Mouse (Mus musculus) embryo, embryonic 9.5 days (tissue): ENCODE results near the gene Oaz1.
A peak's percentile ranks its signal among the peaks of the same experiment; 100 is the strongest.
"Not testable (repeated sequence)": the region's sequence is repeated elsewhere in the genome, so short reads cannot be mapped to it uniquely, and the experiment has no call there.

Experiments
- DNase-seq: peaks from one replicate; pipeline ENCODE4 v3.0.0-alpha.2; 2017; ENCODE audit errors: extremely low spot score

The Oaz1 gene

GRCm38 (mm10) chr10:80823847-80824643, 2.4 kb upstream of the Oaz1 start:
- no peak for DNase-seq

- no peak for DNase-seq
These were observed 1.6 kb upstream of the Oaz1 start for GRCm38 (mm10) chr10:80824827-80825226.

GRCm38 (mm10) chr10:80827063-80827869, 810 bp downstream of the Oaz1 start:
- DNase-seq, result no peak

- no peak for DNase-seq
These were observed 1.5 kb downstream of the Oaz1 start for GRCm38 (mm10) chr10:80827870-80828420.

- DNase-seq, result not testable (repeated sequence)
These were observed 2.1 kb downstream of the Oaz1 start for GRCm38 (mm10) chr10:80828587-80828986.

- DNase-seq, result no peak
These were observed 3.2 kb downstream of the Oaz1 start for GRCm38 (mm10) chr10:80829359-80830278.

- peak; percentile 79 for DNase-seq
These were observed 4.7 kb downstream of the Oaz1 start for GRCm38 (mm10) chr10:80831136-80831535.

- DNase-seq, result no peak
These were observed 6.4 kb downstream of the Oaz1 start for GRCm38 (mm10) chr10:80832818-80833217.

GRCm38 (mm10) chr10:80835617-80836016, 9.2 kb downstream of the Oaz1 start:
- no peak for DNase-seq

- no peak for DNase-seq
These were observed 10.5 kb downstream of the Oaz1 start for GRCm38 (mm10) chr10:80836949-80837379.

GRCm38 (mm10) chr10:80837827-80838226, 11.4 kb downstream of the Oaz1 start:
- no peak for DNase-seq

- no peak for DNase-seq
These were observed 12.0 kb downstream of the Oaz1 start for GRCm38 (mm10) chr10:80838346-80838912.

- no peak for DNase-seq
These were observed 13.4 kb downstream of the Oaz1 start for GRCm38 (mm10) chr10:80839848-80840247.

GRCm38 (mm10) chr10:80841685-80842084, 15.2 kb downstream of the Oaz1 start:
- no peak for DNase-seq

- DNase-seq, result no peak
These were observed 15.9 kb downstream of the Oaz1 start for GRCm38 (mm10) chr10:80842334-80842733.

- no peak for DNase-seq
These were observed 16.9 kb downstream of the Oaz1 start for GRCm38 (mm10) chr10:80843087-80843930.

GRCm38 (mm10) chr10:80843931-80844547, 17.6 kb downstream of the Oaz1 start, which contains the start of gene Lingo3:
Lingo3 (minus strand) TSS chr10:80844039.
- DNase-seq, result no peak

- DNase-seq, result no peak
These were observed 18.7 kb downstream of the Oaz1 start for GRCm38 (mm10) chr10:80845055-80845693.

- no peak for DNase-seq
These were observed 19.3 kb downstream of the Oaz1 start for GRCm38 (mm10) chr10:80845732-80846131.
